Mouse (Mus musculus) gastrocnemius, postnatal 10 days (tissue): ENCODE results near the gene Tbc1d9. TPM values are rescaled to one million over a fixed set of nuclear protein-coding genes. Genes with fewer than 3 reads are reported as not detected.

Experiments used
- total RNA-seq, 2 experiments: library from RNA; stranded (reverse); gene quantifications; 2 replicates each; pipeline ENCODE4 v1.2.3; 2021

Tbc1d9 gene
- total RNA-seq, 2 experiments from 2014 or later, result 2.4 to 3.3 TPM

Other genes starting within 250 kb of the Tbc1d9 start
- under 1 TPM in 1 of 2 experiments, not detected in 1; 0.32 TPM for gene Gm10645, start 818 bp downstream of the Tbc1d9 start, total RNA-seq
- gene Ucp1, start 125.0 kb downstream of the Tbc1d9 start, total RNA-seq, result not detected
- gene Elmod2, start 167.1 kb downstream of the Tbc1d9 start, total RNA-seq, result 1 to 10 TPM; 7.2 to 9.0 TPM
- gene Mgat4d, start 183.1 kb downstream of the Tbc1d9 start, total RNA-seq, result not detected
- gene Clgn, start 224.5 kb downstream of the Tbc1d9 start, total RNA-seq, result under 1 TPM in 1 of 2 experiments, not detected in 1; 0.05 TPM